ENCODE assay signal across 37 mouse cellular contexts in the genomic region with DNA sequence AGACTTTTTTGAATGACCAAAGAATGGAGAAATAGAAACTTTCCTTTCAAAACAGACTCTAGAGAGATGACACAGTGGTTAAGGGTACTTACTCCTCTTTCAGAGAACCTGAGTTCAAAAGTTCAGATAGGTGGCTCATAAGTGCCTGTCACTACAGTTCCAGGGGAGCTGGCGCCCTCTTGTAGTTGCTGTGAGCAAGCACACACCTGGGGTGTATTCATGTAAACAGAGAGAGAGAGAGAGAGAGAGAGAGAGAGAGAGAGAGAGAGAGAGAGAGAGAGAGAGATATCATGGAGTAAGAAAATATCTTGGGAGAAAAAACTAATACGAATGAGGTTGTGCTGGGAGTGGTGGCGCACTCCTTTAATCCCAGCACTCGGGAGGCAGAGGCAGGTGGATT. TPM values are rescaled to one million over a fixed set of nuclear protein-coding genes. Genes with fewer than 3 reads are reported as not detected.
A peak's percentile ranks its signal among the peaks of the same experiment; 100 is the strongest.
DNase-seq lines count a peak whose midpoint lies in the region; ATAC-seq and TF ChIP-seq lines count a peak whose summit lies in the region.
"Had no signal": no experiment of that assay in that cellular context is flagged by ENCODE, and none has a peak within 500 bp of the region (broad histone marks: within the 10 kb centered on the region; RNA-seq: fewer than 3 reads in every experiment).

No protein-coding gene starts in this region.

- H3K9ac ChIP-seq in intestine, postnatal 0 days (ENCODE audit: low read depth, low read length): no peak overlapping the region
- no peak overlapping the region for H3K9ac ChIP-seq in intestine, embryonic 15.5 days
- no peak overlapping the region for H3K9ac ChIP-seq in kidney, embryonic 14.5 days (ENCODE audit: low read depth, low read length)
- H3K9ac ChIP-seq: embryonic facial prominence, embryonic 13.5 days; forebrain, embryonic 15.5 days; hindbrain, embryonic 12.5 days; liver, embryonic 15.5 days; lung, embryonic 14.5 days; midbrain, embryonic 15.5 days; neural tube, embryonic 15.5 days had no signal

- no peaks in the 10 kb centered on the region for H3K36me3 ChIP-seq in intestine, postnatal 0 days (ENCODE audit: control insufficient read depth, insufficient read depth)
- H3K36me3 ChIP-seq in intestine, embryonic 15.5 days: no peaks in the 10 kb centered on the region
- no peaks in the 10 kb centered on the region for H3K36me3 ChIP-seq in E14TG2a.4 (ENCODE audit: insufficient read depth, low read length)
- no peaks in the 10 kb centered on the region for H3K36me3 ChIP-seq in kidney, embryonic 14.5 days (ENCODE audit: control insufficient read depth, insufficient read depth, low read length)
- H3K36me3 ChIP-seq: embryonic facial prominence, embryonic 13.5 days; forebrain, embryonic 10.5 days; forebrain, embryonic 15.5 days; hindbrain, embryonic 12.5 days; liver, embryonic 15.5 days; midbrain, embryonic 10.5 days; midbrain, embryonic 15.5 days; neural tube, embryonic 15.5 days had no signal

- H3K4me1 ChIP-seq in intestine, postnatal 0 days (replicated peaks; ENCODE audit: control insufficient read depth, insufficient read depth, low read length): no peaks in the 10 kb centered on the region
- H3K4me1 ChIP-seq in intestine, embryonic 15.5 days (replicated peaks): no peaks in the 10 kb centered on the region
- H3K4me1 ChIP-seq in E14TG2a.4 (replicated peaks; ENCODE audit: low read depth, low read length): no peaks in the 10 kb centered on the region
- H3K4me1 ChIP-seq in cortical plate, adult 2 months (ENCODE audit: control insufficient read depth, insufficient read depth, low read length): no peaks in the 10 kb centered on the region
- no peaks in the 10 kb centered on the region for H3K4me1 ChIP-seq in kidney, embryonic 14.5 days (ENCODE audit: control insufficient read depth, insufficient read depth, low read length)
- H3K4me1 ChIP-seq: embryonic facial prominence, embryonic 13.5 days; forebrain, embryonic 15.5 days; hindbrain, embryonic 12.5 days; liver, embryonic 15.5 days; midbrain, embryonic 10.5 days; midbrain, embryonic 15.5 days; neural tube, embryonic 15.5 days had no signal

- no peak overlapping the region for H3K4me3 ChIP-seq in intestine, postnatal 0 days (ENCODE audit: low read depth, low read length)
- no peak overlapping the region for H3K4me3 ChIP-seq in intestine, embryonic 15.5 days (replicated peaks)
- H3K4me3 ChIP-seq in E14TG2a.4 (replicated peaks; ENCODE audit: low read length): no peak overlapping the region
- H3K4me3 ChIP-seq in cortical plate, adult 2 months (ENCODE audit: insufficient read depth, low read length): no peak overlapping the region
- H3K4me3 ChIP-seq in kidney, embryonic 14.5 days (ENCODE audit: low read length): no peak overlapping the region
- H3K4me3 ChIP-seq: embryonic facial prominence, embryonic 13.5 days; forebrain, embryonic 10.5 days; forebrain, embryonic 15.5 days; hindbrain, embryonic 12.5 days; liver, embryonic 15.5 days; midbrain, embryonic 10.5 days; midbrain, embryonic 15.5 days; neural tube, embryonic 15.5 days had no signal

- TF ChIP-seq CTCF in intestine, postnatal 0 days (IDR thresholded peaks at IDR 0.05; ENCODE audit: low read depth): 0 out of 2 replicates have a peak, but pooled peaks have one; percentile 13
- 0 out of 2 replicates have a peak, but pooled peaks have one; percentile 3 for TF ChIP-seq CTCF in E14TG2a.4 (conservative IDR thresholded peaks at IDR 0.05; ENCODE audit: low read length)
- TF ChIP-seq CTCF in cortical plate, adult 2 months (IDR thresholded peaks at IDR 0.05; ENCODE audit: extremely low read depth, insufficient read depth, low read length): 0 out of 2 replicates have a peak, but pooled peaks have one; percentile 2

- WGBS in intestine, postnatal 0 days: 77% methylated on average over 4 of the region's 4 CpGs
- WGBS in intestine, embryonic 15.5 days: 81% methylated on average over 4 of the region's 4 CpGs
- WGBS in kidney, embryonic 14.5 days: 81% methylated on average over 4 of the region's 4 CpGs

- DNase-seq in 416B (ENCODE audit: low read depth): peak; percentile 51
- no peak for DNase-seq in gastrocnemius, adult 18-20 months (ENCODE audit: low spot score)
- no peak for DNase-seq in kidney, postnatal 36 days
- DNase-seq: adrenal gland, postnatal 10 days; B cell, adult 2 months; cerebellum, adult 11 months; cerebellum, adult 9-10 months; cerebellum, postnatal 36 days; gastrocnemius, postnatal 10 days; kidney, adult 11 months; layer of hippocampus, postnatal 36 days; left cerebral cortex, postnatal 4 days; lung, embryonic 14.5 days; retina, postnatal 1 day; right cerebral cortex, postnatal 25 days; thymus, adult 18-20 months had no signal

- TF ChIP-seq POLR2A in cortical plate, adult 2 months (IDR thresholded peaks at IDR 0.05; ENCODE audit: extremely low read depth, insufficient read depth, low read length): no peak

- ATAC-seq in intestine, postnatal 0 days: no peak
- no peak for ATAC-seq in intestine, embryonic 15.5 days
- ATAC-seq in kidney, embryonic 14.5 days (ENCODE audit: low FRiP score, low TSS enrichment): no peak
- ATAC-seq: forebrain, embryonic 15.5 days; hindbrain, postnatal 0 days; midbrain, embryonic 15.5 days had no signal

- H3K27me3 ChIP-seq in intestine, postnatal 0 days (replicated peaks; ENCODE audit: control insufficient read depth, insufficient read depth, low read length): no peaks in the 10 kb centered on the region
- no peaks in the 10 kb centered on the region for H3K27me3 ChIP-seq in intestine, embryonic 15.5 days (replicated peaks)
- H3K27me3 ChIP-seq in E14TG2a.4 (ENCODE audit: insufficient read depth, low read length): 0 out of 2 replicates have a peak, but pooled peaks cover 12% of the 10 kb centered on the region
- H3K27me3 ChIP-seq in kidney, embryonic 14.5 days (ENCODE audit: control insufficient read depth, insufficient read depth, low read length): no peaks in the 10 kb centered on the region
- H3K27me3 ChIP-seq: embryonic facial prominence, embryonic 13.5 days; forebrain, embryonic 15.5 days; hindbrain, embryonic 12.5 days; midbrain, embryonic 15.5 days; neural tube, embryonic 15.5 days had no signal

- H3K27ac ChIP-seq in intestine, postnatal 0 days (ENCODE audit: low read depth, low read length): no peak overlapping the region
- no peak overlapping the region for H3K27ac ChIP-seq in intestine, embryonic 15.5 days
- no peak overlapping the region for H3K27ac ChIP-seq in cortical plate, adult 2 months (ENCODE audit: insufficient read depth, low read length)
- H3K27ac ChIP-seq in kidney, embryonic 14.5 days (ENCODE audit: low read depth, low read length): no peak overlapping the region
- H3K27ac ChIP-seq: embryonic facial prominence, embryonic 13.5 days; forebrain, embryonic 10.5 days; forebrain, embryonic 15.5 days; hindbrain, embryonic 12.5 days; hindbrain, postnatal 0 days; liver, embryonic 15.5 days; midbrain, embryonic 10.5 days; midbrain, embryonic 15.5 days; neural tube, embryonic 15.5 days had no signal

- no peaks in the 10 kb centered on the region for H3K9me3 ChIP-seq in intestine, postnatal 0 days (ENCODE audit: control insufficient read depth)
- H3K9me3 ChIP-seq in intestine, embryonic 15.5 days: no peaks in the 10 kb centered on the region
- no peaks in the 10 kb centered on the region for H3K9me3 ChIP-seq in E14TG2a.4 (ENCODE audit: low read length)
- H3K9me3 ChIP-seq in kidney, embryonic 14.5 days (ENCODE audit: control insufficient read depth, low read length): no peaks in the 10 kb centered on the region
- H3K9me3 ChIP-seq: embryonic facial prominence, embryonic 13.5 days; forebrain, embryonic 10.5 days; forebrain, embryonic 15.5 days; hindbrain, embryonic 12.5 days; liver, embryonic 15.5 days; midbrain, embryonic 10.5 days; midbrain, embryonic 15.5 days; neural tube, embryonic 15.5 days had no signal

- H3K4me2 ChIP-seq in intestine, postnatal 0 days (replicated peaks; ENCODE audit: low read depth): no peak overlapping the region
- H3K4me2 ChIP-seq in intestine, embryonic 15.5 days (replicated peaks): no peak overlapping the region
- no peak overlapping the region for H3K4me2 ChIP-seq in kidney, embryonic 14.5 days (replicated peaks; ENCODE audit: low read depth, low read length)
- H3K4me2 ChIP-seq: embryonic facial prominence, embryonic 13.5 days; forebrain, embryonic 15.5 days; hindbrain, embryonic 12.5 days; liver, embryonic 15.5 days; lung, embryonic 14.5 days; midbrain, embryonic 15.5 days; neural tube, embryonic 15.5 days had no signal

RNA-seq across cellular contexts. Expression of gene Alox8, which starts 17.5 kb away (rescaled TPM):
- polyA plus RNA-seq in intestine, postnatal 0 days (2015; fragmentation: Nextera tagmentation; extraction: Ambion mirVana): not detected in 2 replicates
- polyA plus RNA-seq in intestine, embryonic 15.5 days (2015; fragmentation: Nextera tagmentation; extraction: Ambion mirVana): 0.14 and 0.15 TPM in 2 replicates
- 2.2 and 2.7 TPM in 2 replicates for polyA plus RNA-seq in cortical plate, adult 2 months (2012; rRNA removed)
- total RNA-seq in gastrocnemius, adult 18-20 months (2021): not detected
- polyA plus RNA-seq in kidney, embryonic 14.5 days (2014; fragmentation: Nextera tagmentation; extraction: Ambion mirVana): 0.24 and 0.36 TPM in 2 replicates
- total RNA-seq: adrenal gland, postnatal 10 days had no signal
- polyA plus RNA-seq: gonadal fat pad, adult 2 months; large intestine, adult 2 months; lung, embryonic 14.5 days had no signal

RNA-seq across cellular contexts. Expression of gene Alox12b, which starts 23.3 kb away (rescaled TPM):
- 0.08 and 0.13 TPM in 2 replicates for polyA plus RNA-seq in intestine, postnatal 0 days (2015; fragmentation: Nextera tagmentation; extraction: Ambion mirVana)
- polyA plus RNA-seq in intestine, embryonic 15.5 days (2015; fragmentation: Nextera tagmentation; extraction: Ambion mirVana): 0.35 and 0.43 TPM in 2 replicates
- polyA plus RNA-seq in cortical plate, adult 2 months (2012; rRNA removed): 4.4 and 5.4 TPM in 2 replicates
- not detected for total RNA-seq in gastrocnemius, adult 18-20 months (2021)
- polyA plus RNA-seq in kidney, embryonic 14.5 days (2014; fragmentation: Nextera tagmentation; extraction: Ambion mirVana): 0.23 and 0.28 TPM in 2 replicates
- total RNA-seq: adrenal gland, postnatal 10 days; gastrocnemius, postnatal 10 days; heart, postnatal 25 days; megakaryocyte progenitor cell, adult 5-6 weeks had no signal
- polyA plus RNA-seq: embryonic facial prominence, embryonic 13.5 days; forebrain, embryonic 15.5 days; gonadal fat pad, adult 2 months; heart, embryonic 14.5 days; liver, embryonic 15.5 days; lung, embryonic 14.5 days; midbrain, embryonic 10.5 days had no signal

RNA-seq across cellular contexts. Expression of gene Aloxe3, which starts 54.4 kb away (rescaled TPM):
- 0.31 and 0.82 TPM in 2 replicates for polyA plus RNA-seq in intestine, postnatal 0 days (2015; fragmentation: Nextera tagmentation; extraction: Ambion mirVana)
- 0.19 and 0.29 TPM in 2 replicates for polyA plus RNA-seq in intestine, embryonic 15.5 days (2015; fragmentation: Nextera tagmentation; extraction: Ambion mirVana)
- polyA plus RNA-seq in cortical plate, adult 2 months (2012; rRNA removed): 8.7 and 11.6 TPM in 2 replicates
- not detected for total RNA-seq in gastrocnemius, adult 18-20 months (2021)
- polyA plus RNA-seq in kidney, embryonic 14.5 days (2014; fragmentation: Nextera tagmentation; extraction: Ambion mirVana): 0.54 and 1.1 TPM in 2 replicates
- total RNA-seq: heart, postnatal 25 days; megakaryocyte progenitor cell, adult 5-6 weeks had no signal
- polyA plus RNA-seq: liver, embryonic 15.5 days had no signal

RNA-seq across cellular contexts. Expression of gene Gucy2e, which starts 56.7 kb away (rescaled TPM):
- polyA plus RNA-seq in intestine, postnatal 0 days (2015; fragmentation: Nextera tagmentation; extraction: Ambion mirVana): 0.03 TPM in 1 of 2 replicates, not detected in the other
- polyA plus RNA-seq in intestine, embryonic 15.5 days (2015; fragmentation: Nextera tagmentation; extraction: Ambion mirVana): 0.03 and 0.10 TPM in 2 replicates
- 1.6 TPM in 2 replicates for polyA plus RNA-seq in cortical plate, adult 2 months (2012; rRNA removed)
- total RNA-seq in gastrocnemius, adult 18-20 months (2021): not detected
- 0.07 and 0.11 TPM in 2 replicates for polyA plus RNA-seq in kidney, embryonic 14.5 days (2014; fragmentation: Nextera tagmentation; extraction: Ambion mirVana)
- total RNA-seq: adrenal gland, postnatal 10 days; gastrocnemius, postnatal 10 days had no signal
- polyA plus RNA-seq: large intestine, adult 2 months; liver, embryonic 15.5 days; lung, embryonic 14.5 days; stomach, embryonic 16.5 days had no signal

RNA-seq across cellular contexts. Expression of gene 9130213A22Rik, which starts 57.7 kb away (rescaled TPM):
- polyA plus RNA-seq in intestine, postnatal 0 days (2015; fragmentation: Nextera tagmentation; extraction: Ambion mirVana): 0.12 and 0.37 TPM in 2 replicates
- polyA plus RNA-seq in intestine, embryonic 15.5 days (2015; fragmentation: Nextera tagmentation; extraction: Ambion mirVana): 0.29 and 0.34 TPM in 2 replicates
- 2.1 and 2.3 TPM in 2 replicates for polyA plus RNA-seq in cortical plate, adult 2 months (2012; rRNA removed)
- not detected for total RNA-seq in gastrocnemius, adult 18-20 months (2021)
- polyA plus RNA-seq in kidney, embryonic 14.5 days (2014; fragmentation: Nextera tagmentation; extraction: Ambion mirVana): 0.11 and 0.43 TPM in 2 replicates
- total RNA-seq: ES-E14; megakaryocyte progenitor cell, adult 5-6 weeks had no signal
